Mouse (Mus musculus) CD4-positive naive resting alpha-beta T cell, adult 57 days (primary cell): Measurements from ENCODE around the gene Ubn1. TPM values are rescaled to one million over a fixed set of nuclear protein-coding genes. Genes with fewer than 3 reads are reported as not detected.

Experiments
- total RNA-seq: library from RNA; stranded (reverse); gene quantifications from one replicate; pipeline ENCODE4 v1.2.4, GENCODE M21; 2023

Ubn1 gene
- 120 TPM for total RNA-seq

DNA sequence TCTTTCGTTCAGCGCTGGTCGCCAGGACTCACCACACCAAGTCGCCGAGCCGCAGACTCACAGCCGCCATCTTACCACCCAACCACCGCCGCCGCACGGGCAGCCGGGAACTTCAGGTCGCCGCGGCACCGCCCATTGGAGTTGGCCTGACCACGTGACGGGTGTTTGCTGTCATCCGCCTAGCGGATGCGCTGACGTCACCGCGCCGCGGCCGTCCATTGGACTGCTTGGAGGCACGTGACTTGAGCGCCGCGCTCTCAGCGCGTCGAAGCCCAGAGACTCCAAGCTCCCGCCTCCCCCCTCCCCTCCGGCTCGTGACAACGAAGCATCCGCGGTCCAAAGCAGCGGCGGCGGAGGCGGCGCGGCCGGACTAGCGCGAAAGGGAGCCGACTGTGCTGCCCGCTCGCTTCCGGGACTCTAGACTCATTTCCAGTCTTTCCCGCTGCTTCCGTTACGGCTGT lies at the start of gene Ubn1, which contains the start of gene Glyr1:
Gene Ubn1, plus strand, starts transcription at position 284 of the 461 bp plus-strand sequence.
Gene Glyr1, minus strand, starts transcription at position 90 of the 461 bp plus-strand sequence.

DNA sequence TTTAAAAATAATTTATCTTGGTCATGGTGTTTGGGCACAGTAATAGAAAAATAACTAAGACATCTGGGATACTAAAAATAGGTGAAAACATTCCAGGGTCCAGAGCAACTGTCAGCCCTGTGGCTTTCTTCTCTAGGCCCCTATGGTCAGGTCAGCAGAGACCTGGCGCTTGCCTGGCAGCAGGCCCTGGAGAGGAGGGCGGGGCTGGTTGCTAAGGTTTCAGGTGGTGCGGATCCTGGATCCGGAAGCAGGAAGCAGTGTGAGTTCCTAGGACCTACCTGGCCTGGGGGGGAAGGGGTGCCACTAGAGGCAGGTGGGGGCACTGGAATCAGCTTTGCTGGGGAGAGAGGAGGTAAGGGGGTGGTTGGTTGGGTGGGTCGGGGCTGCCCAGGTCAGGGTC lies 42.8 kb upstream of the Ubn1 start, which contains the start of gene Smim22:
Gene Smim22, plus strand, starts transcription at position 222 of the 400 bp plus-strand sequence.

GRCm38 (mm10) chr16:5013054-5013838 lies 36.6 kb upstream of the Ubn1 start, which contains the start of gene Rogdi:
Rogdi (minus strand) TSS chr16:5013553.

DNA sequence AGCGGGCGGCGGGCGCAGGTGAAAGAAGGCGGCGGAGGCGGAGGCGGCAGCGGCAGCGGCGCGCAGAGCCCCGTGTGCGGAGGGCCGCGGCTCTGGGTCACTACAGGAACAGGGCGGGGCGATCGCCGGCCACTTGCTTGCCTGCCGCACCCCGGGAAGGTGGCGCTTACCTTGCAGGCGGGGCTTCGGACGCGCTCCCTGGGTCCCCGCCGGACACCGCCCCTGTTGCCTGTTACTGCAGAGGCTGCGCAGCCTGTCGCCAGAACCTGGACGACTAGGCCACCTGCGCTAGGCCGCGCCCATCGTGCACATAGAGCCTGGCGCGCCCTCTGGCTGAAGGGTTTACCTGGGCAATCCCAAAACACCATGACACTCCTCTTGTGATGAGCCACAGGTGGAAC lies 82.5 kb downstream of the Ubn1 start, which contains the start of gene Ppl:
Gene Ppl, minus strand, starts transcription at position 21 of the 401 bp plus-strand sequence.

Other genes starting within 250 kb of the Ubn1 start
- not detected for gene 4930562C15Rik, start 214.6 kb upstream of the Ubn1 start, total RNA-seq
- 160 TPM for gene Ubald1, start 169.7 kb upstream of the Ubn1 start, total RNA-seq
- gene Mgrn1, start 163.8 kb upstream of the Ubn1 start, total RNA-seq, result 76.2 TPM
- gene Nudt16l1, start 111.3 kb upstream of the Ubn1 start, total RNA-seq, result 48.4 TPM
- 63.4 TPM for gene Anks3, start 85.9 kb upstream of the Ubn1 start, total RNA-seq
- gene Sept12, start 52.2 kb upstream of the Ubn1 start, total RNA-seq, result not detected
- not detected for gene Smim22, start 42.8 kb upstream of the Ubn1 start, total RNA-seq
- 18.5 TPM for gene Rogdi, start 36.5 kb upstream of the Ubn1 start, total RNA-seq
- 113 TPM for gene Glyr1, start 194 bp upstream of the Ubn1 start, total RNA-seq
- gene Ppl, start 82.4 kb downstream of the Ubn1 start, total RNA-seq, result 1.2 TPM
- not detected for gene Sec14l5, start 97.1 kb downstream of the Ubn1 start, total RNA-seq
- gene Nagpa, start 154.0 kb downstream of the Ubn1 start, total RNA-seq, result 25.3 TPM
- gene AU021092, start 172.2 kb downstream of the Ubn1 start, total RNA-seq, result 0.41 TPM
- 33.2 TPM for gene Alg1, start 183.6 kb downstream of the Ubn1 start, total RNA-seq
- 22.9 TPM for gene Eef2kmt, start 205.9 kb downstream of the Ubn1 start, total RNA-seq